Comparison of ENCODE assay signal across 15 mouse cellular contexts in the genomic region with DNA sequence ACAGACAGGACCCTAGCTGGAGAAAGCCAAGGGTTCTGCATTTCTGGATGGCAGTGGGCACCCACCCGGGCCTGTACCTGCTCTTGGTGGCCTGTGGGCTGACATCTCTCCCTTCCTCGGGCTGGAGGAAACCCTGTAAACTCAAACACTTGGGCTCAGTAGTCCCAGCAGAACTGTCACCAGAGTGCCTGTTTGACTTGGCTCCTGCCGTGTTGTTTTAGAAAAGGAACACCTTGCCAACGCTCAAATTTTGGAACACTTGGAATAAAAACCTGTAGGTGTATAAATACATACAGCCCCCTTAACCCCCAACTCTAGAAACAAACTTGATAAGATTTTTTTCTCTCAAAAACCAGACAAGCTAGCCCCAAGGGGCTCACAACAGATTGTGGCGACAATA.
DNase-seq lines count a peak whose midpoint lies in the region; ATAC-seq and TF ChIP-seq lines count a peak whose summit lies in the region.
"Had no signal": no experiment of that assay in that cellular context is flagged by ENCODE, and none has a peak within 500 bp of the region (broad histone marks: within the 10 kb centered on the region; RNA-seq: fewer than 3 reads in every experiment).

No protein-coding gene starts in this region.

- no peak for DNase-seq in heart, postnatal 25 days (ENCODE audit: low spot score)
- DNase-seq in kidney, postnatal 0 days (ENCODE audit: low spot score) = no peak
- DNase-seq in kidney, adult 9 months = no peak
- DNase-seq in lung, postnatal 14 days = peak; percentile 16
- DNase-seq in lung, adult 2 months = no peak
- no peak for DNase-seq in midbrain, embryonic 11.5 days (ENCODE audit: low spot score, missing footprints)
- DNase-seq in cerebellum, adult 18-20 months = no peak
- DNase-seq: adrenal gland, postnatal 25 days; cerebellum, adult 9-10 months; gastrocnemius, postnatal 10 days; heart, postnatal 14 days; thymus, postnatal 14 days had no signal

- H3K4me2 ChIP-seq in heart, embryonic 11.5 days = no peak overlapping the region
- no peak overlapping the region for H3K4me2 ChIP-seq in kidney, postnatal 0 days (ENCODE audit: low read length)
- no peak overlapping the region for H3K4me2 ChIP-seq in midbrain, embryonic 11.5 days
- H3K4me2 ChIP-seq: midbrain, embryonic 12.5 days had no signal

- H3K27me3 ChIP-seq in heart, embryonic 11.5 days (ENCODE audit: control insufficient read depth, insufficient read depth, low read length) = 0 out of 2 replicates have a peak, but pooled peaks cover 2% of the 10 kb centered on the region
- H3K27me3 ChIP-seq in kidney, postnatal 0 days (ENCODE audit: insufficient read depth, low read length) = no peaks in the 10 kb centered on the region
- no peaks in the 10 kb centered on the region for H3K27me3 ChIP-seq in midbrain, embryonic 11.5 days (ENCODE audit: control insufficient read depth, insufficient read depth, low read length)

- H3K36me3 ChIP-seq in heart, embryonic 11.5 days (ENCODE audit: control insufficient read depth, insufficient read depth, low read length) = no peaks in the 10 kb centered on the region
- H3K36me3 ChIP-seq in kidney, postnatal 0 days (ENCODE audit: insufficient read depth, low read length) = no peaks in the 10 kb centered on the region
- H3K36me3 ChIP-seq in midbrain, embryonic 11.5 days (ENCODE audit: control insufficient read depth, insufficient read depth, low read length) = no peaks in the 10 kb centered on the region
- H3K36me3 ChIP-seq: midbrain, embryonic 12.5 days had no signal

- ATAC-seq in heart, embryonic 11.5 days (replicated peaks; ENCODE audit: insufficient number of reproducible peaks, low FRiP score, low TSS enrichment) = no peak
- no peak for ATAC-seq in kidney, postnatal 0 days (replicated peaks; ENCODE audit: low FRiP score, low read depth)
- ATAC-seq in midbrain, embryonic 11.5 days (ENCODE audit: low FRiP score) = no peak
- ATAC-seq: hindbrain, postnatal 0 days had no signal

- H3K9ac ChIP-seq in heart, embryonic 11.5 days (ENCODE audit: low read depth, low read length) = no peak overlapping the region
- no peak overlapping the region for H3K9ac ChIP-seq in kidney, postnatal 0 days (ENCODE audit: low read depth, low read length)
- H3K9ac ChIP-seq in midbrain, embryonic 11.5 days (ENCODE audit: low read length) = no peak overlapping the region
- H3K9ac ChIP-seq: midbrain, embryonic 12.5 days had no signal

- peaks cover 43% of the 10 kb centered on the region for H3K4me1 ChIP-seq in heart, embryonic 11.5 days (ENCODE audit: control insufficient read depth, insufficient read depth, low read length)
- H3K4me1 ChIP-seq in kidney, postnatal 0 days (replicated peaks; ENCODE audit: insufficient read depth, low read length) = peaks cover 17% of the 10 kb centered on the region
- H3K4me1 ChIP-seq in lung, adult 2 months (ENCODE audit: control insufficient read depth, insufficient read depth, low read length) = peaks cover 27% of the 10 kb centered on the region
- peaks cover 6% of the 10 kb centered on the region for H3K4me1 ChIP-seq in midbrain, embryonic 11.5 days (ENCODE audit: control insufficient read depth, insufficient read depth, low read length)

- no peak for TF ChIP-seq CTCF in kidney, postnatal 0 days (IDR thresholded peaks at IDR 0.05; ENCODE audit: low read depth)
- TF ChIP-seq CTCF in lung, adult 2 months (IDR thresholded peaks at IDR 0.05; ENCODE audit: insufficient read depth, low read length) = no peak

- H3K9me3 ChIP-seq in heart, embryonic 11.5 days (replicated peaks; ENCODE audit: control insufficient read depth, low read length) = no peaks in the 10 kb centered on the region
- no peaks in the 10 kb centered on the region for H3K9me3 ChIP-seq in kidney, postnatal 0 days (replicated peaks; ENCODE audit: low read length)
- H3K9me3 ChIP-seq in midbrain, embryonic 11.5 days (ENCODE audit: control insufficient read depth, low read length) = no peaks in the 10 kb centered on the region
- H3K9me3 ChIP-seq: midbrain, embryonic 12.5 days had no signal

- WGBS in heart, embryonic 11.5 days (ENCODE audit: insufficient replicate concordance) = 65% methylated on average over 5 of the region's 5 CpGs
- WGBS in kidney, postnatal 0 days = 65% methylated on average over 5 of the region's 5 CpGs
- 56% methylated on average over 5 of the region's 5 CpGs for WGBS in lung, adult 2 months
- 70% methylated on average over 5 of the region's 5 CpGs for WGBS in midbrain, embryonic 11.5 days

- peak overlapping the region; percentile 54; the same call in 1 of the 2 replicates for H3K27ac ChIP-seq in heart, embryonic 11.5 days (ENCODE audit: low read depth, low read length)
- H3K27ac ChIP-seq in kidney, postnatal 0 days = peak overlapping the region; percentile 60; the same call in 1 of the 2 replicates
- H3K27ac ChIP-seq in midbrain, embryonic 11.5 days (ENCODE audit: low read depth, low read length) = no peak overlapping the region
- H3K27ac ChIP-seq: hindbrain, postnatal 0 days had no signal

- intact Hi-C loops in heart, postnatal 25 days (cut with DNase I) = no loop called here

- H3K4me3 ChIP-seq in heart, embryonic 11.5 days (ENCODE audit: low read depth, low read length) = no peak overlapping the region
- H3K4me3 ChIP-seq in kidney, postnatal 0 days (replicated peaks; ENCODE audit: low read depth, low read length) = no peak overlapping the region
- H3K4me3 ChIP-seq in lung, adult 2 months (replicated peaks; ENCODE audit: extremely low read depth, low read depth, low read length) = no peak overlapping the region
- H3K4me3 ChIP-seq in midbrain, embryonic 11.5 days (ENCODE audit: low read depth, low read length) = no peak overlapping the region
- H3K4me3 ChIP-seq: midbrain, embryonic 12.5 days had no signal

- no peak for TF ChIP-seq POLR2A in lung, adult 2 months (IDR thresholded peaks at IDR 0.05; ENCODE audit: borderline replicate concordance, extremely low read depth, low read depth, low read length)
